Mouse (Mus musculus) lung, postnatal 0 days (tissue): ENCODE results near the gene Cep131. TPM values are rescaled to one million over a fixed set of nuclear protein-coding genes. Genes with fewer than 3 reads are reported as not detected.

Experiments
- ATAC-seq: fragments of 200-750 bp; cut with Nextera tagmentation; 2 replicates; pipeline ENCODE4 v1.8.0; 2017; ENCODE audit warnings: moderate library complexity
- DNase-seq: peaks from one replicate; pipeline ENCODE4 v3.0.0-alpha.2; 2016; ENCODE audit warnings: low spot score
- H3K27ac ChIP-seq: fragments of 300-500 bp; sonication (generic); 2 replicates; pipeline ENCODE4 v1.5.1; 2014; ENCODE audit warnings: antibody characterized with exemption, mild to moderate bottlenecking, low read length, mixed read lengths
- H3K27me3 ChIP-seq: fragments of 300-500 bp; sonication (generic); replicated peaks from 2 replicates; pipeline ENCODE4 v1.6.1; 2014; ENCODE audit warnings: low read length, mixed read lengths; ENCODE audit not compliant: insufficient read depth
- H3K36me3 ChIP-seq: fragments of 300-500 bp; sonication (generic); 2 replicates; pipeline ENCODE4 v1.6.1; 2014; ENCODE audit warnings: low read length, mixed read lengths; ENCODE audit not compliant: insufficient read depth
- H3K4me1 ChIP-seq: fragments of 300-500 bp; sonication (generic); 2 replicates; pipeline ENCODE4 v1.6.1; 2014; ENCODE audit warnings: antibody characterized with exemption, low read depth, low read length, mixed read lengths; ENCODE audit not compliant: insufficient read depth
- H3K4me2 ChIP-seq: fragments of 300-500 bp; sonication (generic); replicated peaks from 2 replicates; pipeline ENCODE4 v1.6.1; 2014; ENCODE audit warnings: low read depth, mild to moderate bottlenecking, low read length, moderate library complexity, mixed read lengths
- H3K4me3 ChIP-seq: fragments of 300-500 bp; sonication (generic); 2 replicates; pipeline ENCODE4 v1.5.1; 2014; ENCODE audit warnings: low read depth, low read length
- H3K9ac ChIP-seq: fragments of 300-500 bp; sonication (generic); replicated peaks from 2 replicates; pipeline ENCODE4 v1.6.1; 2014; ENCODE audit warnings: low read depth, mild to moderate bottlenecking
- H3K9me3 ChIP-seq: fragments of 300-500 bp; sonication (generic); 2 replicates; pipeline ENCODE4 v1.6.1; 2016; ENCODE audit warnings: low read length, mixed read lengths
- CTCF ChIP-seq: IDR thresholded peaks from 2 replicates; pipeline ENCODE4 v1.5.1; 2016; ENCODE audit warnings: antibody characterized with exemption, mild to moderate bottlenecking
- EP300 ChIP-seq: IDR thresholded peaks from 2 replicates; pipeline ENCODE4 v1.6.1; 2016; ENCODE audit warnings: antibody characterized with exemption, mild to moderate bottlenecking, control low read depth
- WGBS: fragments of 180-500 bp; shearing (Covaris S2); extraction: QIAGEN DNeasy Blood & Tissue Kit; methylation state at CpG from one replicate; pipeline ENCODE4 v1.1.7; 2014; 5-methylcytosine and 5-hydroxymethylcytosine counted together
- polyA plus RNA-seq: library from polyadenylated mRNA; unstranded; fragments of >200 nt; fragmentation: Nextera tagmentation; extraction: Ambion mirVana; gene quantifications from 2 replicates; pipeline ENCODE4 v1.2.1, GENCODE M21; 2015

Cep131 gene
- polyA plus RNA-seq, 1 experiment from 2014 or later = 7.6 TPM

DNA sequence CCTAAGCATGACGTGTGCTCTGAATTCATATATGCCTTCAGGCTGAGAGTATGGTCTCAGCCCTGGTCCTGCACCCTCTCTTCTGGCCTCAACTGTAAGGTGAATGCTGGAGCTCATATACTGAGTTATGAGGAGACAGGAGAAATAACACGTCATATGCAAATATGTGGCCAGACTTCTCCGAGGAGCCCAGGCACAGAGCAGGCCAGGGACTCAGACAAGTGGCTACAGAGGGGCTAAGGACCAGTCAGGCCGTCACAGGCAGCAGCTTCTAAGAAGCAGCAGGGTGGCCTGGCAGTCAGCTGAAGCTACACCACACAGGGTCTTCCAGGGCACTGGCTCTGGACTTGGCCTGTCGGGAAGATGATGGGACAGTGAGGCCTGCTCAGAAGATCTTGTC, 23.3 kb downstream of the Cep131 start:
- Histone ChIP-seq H3K9me3 (no peaks in the 10 kb centered on the region), H3K4me2 (no peak overlapping the region), H3K9ac (no peak overlapping the region), H3K27me3 (no peaks in the 10 kb centered on the region), H3K4me1 (no peaks in the 10 kb centered on the region), H3K36me3 (no peaks in the 10 kb centered on the region), H3K4me3 (no peak overlapping the region), H3K27ac (no peak overlapping the region)
- 65% methylated on average over 5 of the region's 5 CpGs for WGBS
- DNase-seq (no peak), ATAC-seq (no peak)
- TF ChIP-seq EP300 (no peak), CTCF (no peak)

DNA sequence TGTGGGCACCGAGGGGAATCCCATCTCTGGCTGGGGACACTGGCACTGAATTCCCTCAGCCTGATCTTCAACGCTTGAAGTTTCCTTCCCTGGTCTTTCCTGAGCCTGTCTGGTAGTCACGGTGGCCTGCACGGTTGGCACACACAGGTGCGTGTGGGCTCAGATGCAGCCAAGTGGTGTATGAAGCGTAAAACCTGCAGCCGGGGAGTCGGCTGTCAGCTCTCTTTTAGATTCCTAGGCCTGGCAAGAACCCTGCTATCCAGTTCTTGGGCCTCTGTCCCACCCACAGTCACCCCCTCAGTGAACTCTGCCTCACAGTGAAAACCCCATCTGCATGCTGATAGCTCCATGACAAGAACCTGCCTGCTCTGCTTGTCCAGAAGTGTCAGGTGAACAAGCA, 26.0 kb downstream of the Cep131 start:
- Histone ChIP-seq H3K4me1 (no peaks in the 10 kb centered on the region), H3K36me3 (no peaks in the 10 kb centered on the region), H3K27me3 (no peaks in the 10 kb centered on the region), H3K4me3 (no peak overlapping the region), H3K9ac (no peak overlapping the region), H3K27ac (no peak overlapping the region), H3K4me2 (no peak overlapping the region), H3K9me3 (no peaks in the 10 kb centered on the region)
- 71% methylated on average over 8 of the region's 8 CpGs for WGBS
- ATAC-seq = no peak
- no peak for DNase-seq
- TF ChIP-seq EP300 (no peak), CTCF (no peak)

GRCm38 (mm10) chr11:120055953-120056732, 30.5 kb downstream of the Cep131 start:
- H3K4me1 ChIP-seq = no peaks in the 10 kb centered on the region
- no peaks in the 10 kb centered on the region for H3K27me3 ChIP-seq
- WGBS = 74% methylated on average over 12 of the region's 12 CpGs
- no peak for TF ChIP-seq CTCF
- TF ChIP-seq EP300 = no peak
- H3K27ac ChIP-seq = no peak overlapping the region
- H3K9ac ChIP-seq = no peak overlapping the region
- no peaks in the 10 kb centered on the region for H3K36me3 ChIP-seq
- DNase-seq = no peak
- no peak for ATAC-seq
- H3K4me2 ChIP-seq = no peak overlapping the region
- H3K9me3 ChIP-seq = no peaks in the 10 kb centered on the region
- no peak overlapping the region for H3K4me3 ChIP-seq

DNA sequence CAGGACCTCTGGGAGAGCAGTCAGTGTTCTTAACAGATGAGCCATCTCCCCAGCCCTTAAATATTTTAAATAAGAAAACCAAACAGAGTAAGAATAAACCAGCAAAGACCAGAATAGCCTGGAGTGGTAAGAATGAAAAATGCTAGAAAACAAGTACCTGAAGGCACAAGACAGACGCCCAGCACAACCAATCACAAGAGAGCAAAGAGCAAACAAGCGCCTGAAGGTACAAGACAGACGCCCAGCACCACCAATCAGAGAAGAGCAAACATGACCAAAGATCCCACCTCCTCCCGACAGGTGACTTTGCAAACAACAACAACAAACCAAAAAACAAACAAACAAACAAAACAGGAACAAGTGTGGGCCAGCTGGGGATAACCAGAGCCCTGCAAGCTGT, 32.8 kb downstream of the Cep131 start:
- 72% methylated on average over 4 of the region's 4 CpGs for WGBS
- no peak overlapping the region for H3K27ac ChIP-seq
- TF ChIP-seq CTCF = no peak
- no peak for TF ChIP-seq EP300
- no peak overlapping the region for H3K4me3 ChIP-seq
- H3K9me3 ChIP-seq = no peaks in the 10 kb centered on the region
- no peak overlapping the region for H3K4me2 ChIP-seq
- no peak for DNase-seq
- H3K27me3 ChIP-seq = no peaks in the 10 kb centered on the region
- no peak for ATAC-seq
- H3K36me3 ChIP-seq = no peaks in the 10 kb centered on the region
- H3K9ac ChIP-seq = no peak overlapping the region
- H3K4me1 ChIP-seq = no peaks in the 10 kb centered on the region

- 47% methylated on average over 9 of the region's 9 CpGs for WGBS
- Histone ChIP-seq H3K9me3 (no peaks in the 10 kb centered on the region), H3K4me3 (no peak overlapping the region), H3K4me2 (no peak overlapping the region), H3K36me3 (no peaks in the 10 kb centered on the region), H3K4me1 (peaks cover 5% of the 10 kb centered on the region; the same call in 1 of the 2 replicates), H3K27me3 (peaks cover 9% of the 10 kb centered on the region), H3K9ac (no peak overlapping the region), H3K27ac (no peak overlapping the region)
- DNase-seq = peak; percentile 50
- peak; percentile 68 for ATAC-seq
- TF ChIP-seq EP300 (no peak), CTCF (no peak)
Observed at GRCm38 (mm10) chr11:120052274-120052673, 34.4 kb downstream of the Cep131 start.

GRCm38 (mm10) chr11:120051124-120051811, 35.4 kb downstream of the Cep131 start:
- H3K27ac ChIP-seq = no peak overlapping the region
- H3K4me2 ChIP-seq = no peak overlapping the region
- ATAC-seq = no peak

More at GRCm38 (mm10) chr11:120051124-120051811, 35.4 kb downstream of the Cep131 start:
- H3K9me3 ChIP-seq = no peaks in the 10 kb centered on the region
- H3K4me1 ChIP-seq = peaks cover 8% of the 10 kb centered on the region; the same call in 1 of the 2 replicates
- H3K27me3 ChIP-seq = peaks cover 17% of the 10 kb centered on the region
- no peak overlapping the region for H3K4me3 ChIP-seq
- no peak for DNase-seq
- 46% methylated on average over 14 of the region's 14 CpGs for WGBS
- H3K36me3 ChIP-seq = no peaks in the 10 kb centered on the region
- H3K9ac ChIP-seq = no peak overlapping the region
- TF ChIP-seq CTCF (no peak), EP300 (no peak)
